Mouse (Mus musculus) forebrain, embryonic 12.5 days (tissue): ENCODE measurements around the gene Zfp961. TPM values are rescaled to one million over a fixed set of nuclear protein-coding genes. Genes with fewer than 3 reads are reported as not detected.
"Not testable (repeated sequence)": the region's sequence is repeated elsewhere in the genome, so short reads cannot be mapped to it uniquely, and the experiment has no call there.

Experiments used
- ATAC-seq: fragments of 200-750 bp; cut with Nextera tagmentation; 2 replicates; pipeline ENCODE4 v1.8.0; 2017; ENCODE audit warnings: moderate TSS enrichment; ENCODE audit not compliant: low FRiP score
- H3K27ac ChIP-seq: fragments of 300-500 bp; sonication (generic); 2 replicates; pipeline ENCODE4 v1.5.1; 2016; ENCODE audit warnings: mild to moderate bottlenecking
- H3K27me3 ChIP-seq: fragments of 300-500 bp; sonication (generic); 2 replicates; pipeline ENCODE4 v1.6.1; 2016; ENCODE audit warnings: mild to moderate bottlenecking
- H3K36me3 ChIP-seq: fragments of 300-500 bp; sonication (generic); replicated peaks from 2 replicates; pipeline ENCODE4 v1.6.1; 2016; ENCODE audit warnings: mild to moderate bottlenecking
- H3K4me1 ChIP-seq: fragments of 300-500 bp; sonication (generic); 2 replicates; pipeline ENCODE4 v1.6.1; 2016
- H3K4me2 ChIP-seq: fragments of 300-500 bp; sonication (generic); 2 replicates; pipeline ENCODE4 v1.6.1; 2016; ENCODE audit warnings: mild to moderate bottlenecking, moderate library complexity
- H3K4me3 ChIP-seq: fragments of 300-500 bp; sonication (generic); replicated peaks from 2 replicates; pipeline ENCODE4 v1.5.1; 2016; ENCODE audit warnings: mild to moderate bottlenecking
- H3K9ac ChIP-seq: fragments of 300-500 bp; sonication (generic); 2 replicates; pipeline ENCODE4 v1.6.1; 2016; ENCODE audit warnings: mild to moderate bottlenecking
- H3K9me3 ChIP-seq: fragments of 300-500 bp; sonication (generic); 2 replicates; pipeline ENCODE4 v1.6.1; 2016
- WGBS: fragments of 180-500 bp; shearing (Covaris S2); methylation state at CpG from one replicate; pipeline ENCODE4 v1.1.7; 2016; 5-methylcytosine and 5-hydroxymethylcytosine counted together
- polyA plus RNA-seq: library from polyadenylated mRNA; unstranded; fragments of >200 nt; fragmentation: Nextera tagmentation; extraction: Ambion mirVana; gene quantifications from 2 replicates; pipeline ENCODE4 v1.2.1, GENCODE M21; 2016

The Zfp961 gene
- polyA plus RNA-seq, 1 experiment from 2014 or later, result 23.3 TPM

DNA sequence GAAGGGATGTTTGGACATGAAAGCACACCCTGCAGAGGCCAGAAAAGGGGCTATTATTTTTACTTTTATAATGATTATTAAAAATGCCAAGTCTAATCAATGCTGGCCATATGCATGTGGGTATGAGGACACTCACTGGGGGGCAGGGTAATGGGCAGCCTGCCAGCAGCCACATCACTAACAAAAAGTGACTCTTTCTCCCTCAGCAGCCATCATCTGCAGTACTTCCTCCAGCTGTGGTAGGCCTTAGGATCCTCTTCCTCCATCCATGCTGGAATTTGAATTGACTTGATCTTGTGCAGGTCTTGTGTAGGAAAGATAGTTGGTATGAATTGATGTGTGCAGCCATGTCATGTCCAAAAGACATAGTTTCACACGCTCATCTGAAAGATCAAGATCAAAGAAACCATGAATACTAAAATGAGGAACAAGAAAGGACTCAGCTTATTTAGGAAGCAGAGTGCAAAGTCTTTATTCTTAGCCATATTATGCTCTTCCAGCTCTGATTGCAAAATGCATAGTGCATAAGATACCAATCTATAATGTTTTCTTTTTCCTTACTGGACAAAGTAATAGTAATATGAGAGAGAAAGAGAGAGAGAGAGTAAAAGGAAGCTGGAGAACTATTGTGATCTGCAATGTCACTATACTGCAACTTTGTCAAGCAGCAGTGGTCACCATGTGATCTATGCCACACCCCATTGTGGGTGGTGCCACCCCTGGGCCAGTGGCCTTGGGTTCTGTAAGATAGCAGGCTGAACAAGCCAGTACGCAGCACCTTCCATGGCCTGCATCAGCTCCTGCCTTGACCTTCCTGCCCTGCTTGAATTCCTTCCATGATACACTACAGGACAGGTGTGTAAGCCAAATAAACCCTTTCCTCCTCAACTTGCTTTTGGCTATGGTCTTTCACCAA, 10.3 kb upstream of the Zfp961 start:
- 70% methylated on average over 2 of the region's 2 CpGs for WGBS
- no peak for ATAC-seq
- H3K27me3 ChIP-seq, result no peaks in the 10 kb centered on the region; the same call in 1 of the 2 replicates
- H3K4me3 ChIP-seq, result no peak overlapping the region
- no peaks in the 10 kb centered on the region for H3K9me3 ChIP-seq
- H3K36me3 ChIP-seq, result no peaks in the 10 kb centered on the region
- H3K27ac ChIP-seq, result no peak overlapping the region
- no peak overlapping the region for H3K9ac ChIP-seq
- H3K4me1 ChIP-seq, result no peaks in the 10 kb centered on the region
- H3K4me2 ChIP-seq, result no peak overlapping the region

DNA sequence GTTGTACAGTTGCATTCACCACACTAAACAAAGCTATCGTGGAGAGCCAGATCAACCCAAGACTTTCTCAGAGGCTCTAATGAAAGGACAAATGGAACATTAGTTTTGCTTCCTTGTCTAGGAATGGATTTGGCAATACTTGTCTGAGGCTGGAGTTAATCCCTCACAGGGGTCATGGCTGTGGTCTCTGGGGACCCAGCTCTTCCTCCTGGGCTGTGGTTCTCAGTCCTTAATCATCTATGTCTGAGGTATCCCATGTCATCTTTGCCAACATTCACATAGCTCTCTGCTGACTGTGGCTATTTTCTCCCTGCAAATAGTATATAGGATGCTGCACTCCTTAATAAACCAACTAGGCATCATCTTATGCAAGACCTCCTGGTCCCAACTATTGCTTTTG, 9.1 kb upstream of the Zfp961 start:
- H3K4me1 ChIP-seq, result no peaks in the 10 kb centered on the region
- H3K9me3 ChIP-seq, result no peaks in the 10 kb centered on the region
- H3K4me3 ChIP-seq, result no peak overlapping the region
- H3K4me2 ChIP-seq, result no peak overlapping the region
- ATAC-seq, result no peak
- no peaks in the 10 kb centered on the region; the same call in 1 of the 2 replicates for H3K27me3 ChIP-seq
- no peak overlapping the region for H3K9ac ChIP-seq
- 79% methylated on average over 1 of the region's 1 CpGs for WGBS
- H3K27ac ChIP-seq, result no peak overlapping the region
- H3K36me3 ChIP-seq, result no peaks in the 10 kb centered on the region

GRCm38 (mm10) chr8:71948624-71949023, 2.2 kb upstream of the Zfp961 start:
- H3K36me3 ChIP-seq, result 0 out of 2 replicates have a peak, but pooled peaks cover 4% of the 10 kb centered on the region
- no peak overlapping the region for H3K4me3 ChIP-seq
- H3K27ac ChIP-seq, result no peak overlapping the region
- H3K4me1 ChIP-seq, result peaks cover 14% of the 10 kb centered on the region
- no peaks in the 10 kb centered on the region; the same call in 1 of the 2 replicates for H3K27me3 ChIP-seq
- H3K4me2 ChIP-seq, result no peak overlapping the region
- no peak overlapping the region for H3K9ac ChIP-seq
- ATAC-seq, result no peak
- no peaks in the 10 kb centered on the region for H3K9me3 ChIP-seq
- 91% methylated on average over 5 of the region's 5 CpGs for WGBS

- Histone ChIP-seq H3K27me3 (no peaks in the 10 kb centered on the region), H3K9me3 (peaks cover 19% of the 10 kb centered on the region), H3K27ac (0 out of 2 replicates have a peak overlapping the region, but pooled peaks have one; percentile 25), H3K4me3 (peak overlapping the region; percentile 76), H3K4me2 (peak overlapping the region; percentile 59), H3K9ac (peak overlapping the region; percentile 74), H3K4me1 (peaks cover 14% of the 10 kb centered on the region), H3K36me3 (peaks cover 16% of the 10 kb centered on the region)
- no peak for ATAC-seq
- WGBS, result 47% methylated on average over 14 of the region's 14 CpGs
Measured at GRCm38 (mm10) chr8:71951436-71952161, 761 bp downstream of the Zfp961 start.

GRCm38 (mm10) chr8:71952489-71952888, 1.7 kb downstream of the Zfp961 start:
- Histone ChIP-seq H3K36me3 (peaks cover 16% of the 10 kb centered on the region), H3K4me3 (no peak overlapping the region), H3K4me2 (no peak overlapping the region; the same call in 1 of the 2 replicates), H3K27ac (no peak overlapping the region), H3K4me1 (peaks cover 14% of the 10 kb centered on the region), H3K9ac (no peak overlapping the region), H3K27me3 (no peaks in the 10 kb centered on the region), H3K9me3 (peaks cover 19% of the 10 kb centered on the region)
- no peak for ATAC-seq
- WGBS, result 95% methylated on average over 1 of the region's 1 CpGs

GRCm38 (mm10) chr8:71952961-71953700, 2.3 kb downstream of the Zfp961 start:
- ATAC-seq, H3K27me3 ChIP-seq, H3K9ac ChIP-seq, H3K4me3 ChIP-seq, H3K27ac ChIP-seq, H3K4me2 ChIP-seq: not testable (repeated sequence)
- H3K4me1 ChIP-seq, result peaks cover 14% of the 10 kb centered on the region
- H3K9me3 ChIP-seq, result peaks cover 22% of the 10 kb centered on the region
- 97% methylated on average over 16 of the region's 16 CpGs for WGBS
- peaks cover 16% of the 10 kb centered on the region for H3K36me3 ChIP-seq

GRCm38 (mm10) chr8:71954666-71955065, 3.8 kb downstream of the Zfp961 start:
- H3K4me2 ChIP-seq, result no peak overlapping the region
- no peak overlapping the region for H3K27ac ChIP-seq
- H3K9ac ChIP-seq, result no peak overlapping the region
- WGBS, result 96% methylated on average over 9 of the region's 9 CpGs
- peaks cover 14% of the 10 kb centered on the region for H3K4me1 ChIP-seq
- no peak for ATAC-seq
- H3K9me3 ChIP-seq, result peaks cover 24% of the 10 kb centered on the region
- H3K27me3 ChIP-seq, result no peaks in the 10 kb centered on the region
- H3K36me3 ChIP-seq, result peaks cover 16% of the 10 kb centered on the region
- H3K4me3 ChIP-seq, result no peak overlapping the region

GRCm38 (mm10) chr8:71960483-71960882, 9.6 kb downstream of the Zfp961 start:
- Histone ChIP-seq H3K4me3 (no peak overlapping the region), H3K4me1 (no peaks in the 10 kb centered on the region), H3K9ac (no peak overlapping the region), H3K4me2 (no peak overlapping the region), H3K27me3 (no peaks in the 10 kb centered on the region), H3K36me3 (peaks cover 10% of the 10 kb centered on the region), H3K27ac (no peak overlapping the region), H3K9me3 (peaks cover 14% of the 10 kb centered on the region; the same call in 1 of the 2 replicates)
- no peak for ATAC-seq

DNA sequence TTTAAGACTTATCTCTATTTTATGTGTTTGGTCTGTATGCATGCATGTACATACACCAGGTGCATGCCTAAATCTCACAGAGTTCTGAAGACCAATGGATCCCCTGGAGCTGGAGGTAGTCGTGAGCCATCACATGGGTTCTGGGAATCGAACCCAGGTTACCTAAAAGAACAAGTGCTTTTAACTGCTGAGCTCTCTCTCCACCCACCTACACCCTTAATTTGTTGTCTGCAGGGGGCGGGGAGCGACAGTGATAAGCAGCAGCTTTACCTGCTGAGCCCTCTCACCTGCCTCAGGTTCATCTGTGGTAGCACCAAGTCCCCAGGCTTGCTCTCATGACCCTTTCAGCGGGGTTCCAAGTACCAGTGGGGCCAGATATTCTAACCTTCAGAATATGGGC, 11.0 kb downstream of the Zfp961 start:
- Histone ChIP-seq H3K27ac (no peak overlapping the region), H3K4me2 (no peak overlapping the region), H3K9me3 (peaks cover 11% of the 10 kb centered on the region; the same call in 1 of the 2 replicates), H3K4me1 (no peaks in the 10 kb centered on the region), H3K36me3 (peaks cover 23% of the 10 kb centered on the region), H3K4me3 (no peak overlapping the region), H3K27me3 (no peaks in the 10 kb centered on the region), H3K9ac (no peak overlapping the region)
- WGBS, result 92% methylated on average over 5 of the region's 5 CpGs
- no peak for ATAC-seq

DNA sequence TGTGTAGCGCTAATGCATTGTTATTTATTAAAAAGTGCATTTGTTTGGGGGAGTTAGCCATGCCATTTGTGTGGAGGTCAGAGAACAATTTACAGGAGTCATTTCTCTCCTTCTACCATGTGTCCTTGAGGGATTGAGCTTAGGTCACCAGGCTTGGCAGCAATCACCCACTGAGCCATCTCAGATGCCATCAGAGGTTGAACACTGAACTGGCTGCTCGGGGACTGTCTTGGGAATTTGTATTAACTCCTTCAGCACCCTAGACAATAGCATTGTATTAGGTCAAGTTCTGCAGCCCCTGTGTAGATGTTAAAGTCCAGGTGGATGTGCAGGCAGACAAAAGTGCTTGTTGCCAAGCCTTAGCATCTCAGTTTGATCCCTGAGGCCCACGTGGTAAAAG, 13.2 kb downstream of the Zfp961 start:
- no peaks in the 10 kb centered on the region for H3K27me3 ChIP-seq
- H3K4me1 ChIP-seq, result no peaks in the 10 kb centered on the region
- no peak overlapping the region for H3K27ac ChIP-seq
- ATAC-seq, result no peak
- H3K36me3 ChIP-seq, result peaks cover 46% of the 10 kb centered on the region
- H3K9ac ChIP-seq, result no peak overlapping the region
- no peak overlapping the region for H3K4me2 ChIP-seq
- peaks cover 13% of the 10 kb centered on the region for H3K9me3 ChIP-seq
- WGBS, result 95% methylated on average over 3 of the region's 3 CpGs
- no peak overlapping the region for H3K4me3 ChIP-seq

DNA sequence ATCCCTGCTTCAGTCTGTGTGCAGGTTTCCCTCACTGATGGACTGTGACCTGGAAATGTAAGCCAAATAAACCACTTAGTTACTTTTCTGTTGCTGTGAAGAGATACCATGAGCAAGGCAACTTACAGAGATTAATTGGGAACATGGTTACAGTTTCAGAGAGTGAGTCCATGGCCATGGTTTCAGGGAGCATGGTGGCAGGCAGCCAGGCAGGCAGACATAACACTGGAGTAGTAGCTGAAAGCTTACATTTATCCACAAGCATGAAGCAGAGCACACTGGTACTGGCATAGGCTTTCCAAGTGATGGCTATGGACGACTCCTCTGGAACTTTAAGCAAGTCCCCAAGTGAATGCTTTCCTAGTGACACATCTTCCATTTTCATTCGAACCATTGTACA, 14.3 kb downstream of the Zfp961 start:
- Histone ChIP-seq H3K9me3 (peaks cover 13% of the 10 kb centered on the region), H3K27ac (no peak overlapping the region), H3K4me3 (no peak overlapping the region), H3K4me2 (no peak overlapping the region), H3K4me1 (no peaks in the 10 kb centered on the region), H3K9ac (no peak overlapping the region), H3K27me3 (no peaks in the 10 kb centered on the region), H3K36me3 (peaks cover 55% of the 10 kb centered on the region)
- WGBS, result 94% methylated on average over 2 of the region's 2 CpGs
- ATAC-seq, result no peak

- Histone ChIP-seq H3K9ac (no peak overlapping the region), H3K27me3 (no peaks in the 10 kb centered on the region), H3K36me3 (peaks cover 55% of the 10 kb centered on the region)
Measured at GRCm38 (mm10) chr8:71966411-71966810, 15.6 kb downstream of the Zfp961 start.

More at GRCm38 (mm10) chr8:71966411-71966810, 15.6 kb downstream of the Zfp961 start:
- peaks cover 13% of the 10 kb centered on the region for H3K9me3 ChIP-seq
- no peak overlapping the region for H3K27ac ChIP-seq
- ATAC-seq, result no peak
- H3K4me2 ChIP-seq, result no peak overlapping the region
- H3K4me1 ChIP-seq, result no peaks in the 10 kb centered on the region
- no peak overlapping the region for H3K4me3 ChIP-seq
